Mouse (Mus musculus): ENCODE data around the gene Med27.

DNA sequence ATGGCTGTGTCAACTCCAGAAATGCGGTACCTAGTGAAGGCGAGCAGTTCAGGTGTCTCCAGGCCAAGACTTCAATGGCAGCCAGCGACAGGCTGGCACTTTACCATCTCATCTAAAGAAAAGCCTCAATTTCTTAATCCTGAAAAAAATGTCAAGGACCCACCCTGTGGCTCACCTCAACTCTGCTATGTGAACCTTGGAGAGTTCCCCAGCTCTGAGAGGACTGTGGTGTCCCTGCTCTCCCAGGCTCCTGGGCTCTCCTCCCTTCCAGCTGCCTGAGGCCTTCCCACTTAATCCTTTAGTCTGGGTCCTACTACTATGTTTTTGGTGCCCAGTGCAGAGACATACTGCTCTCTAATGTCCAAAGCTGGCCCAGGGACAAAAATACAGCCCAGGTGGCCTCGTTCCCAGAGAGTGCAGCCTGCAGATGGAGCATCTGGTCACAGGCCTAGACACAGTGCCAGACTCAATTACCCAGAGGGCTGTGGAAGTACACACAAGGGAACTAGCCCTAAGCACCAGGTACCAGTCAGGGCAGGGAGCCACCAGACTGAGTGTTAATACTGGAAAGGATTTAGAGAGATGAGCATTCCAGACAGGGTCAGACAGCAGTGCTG, 169.3 kb downstream of the Med27 start:
- TF ChIP-seq CTCF (IDR thresholded peaks at IDR 0.05; ENCODE audit: control insufficient read depth, insufficient read depth, insufficient read length) (no peak), MAX (IDR thresholded peaks at IDR 0.05) (no peak)
